Mouse (Mus musculus): ENCODE data around the gene Ttc13. TPM values are rescaled to one million over a fixed set of nuclear protein-coding genes. Genes with fewer than 3 reads are reported as not detected.

The Ttc13 gene
- total and polyA plus RNA-seq, 3 experiments: 9.2 to 35.5 (median 35.1) TPM

GRCm38 (mm10) chr8:124701023-124701422 is 20.8 kb downstream of the Ttc13 start:
- peaks cover 92% of the 10 kb centered on the region for H3K36me3 ChIP-seq (replicated peaks)
- no peaks in the 10 kb centered on the region for H3K27me3 ChIP-seq (ENCODE audit: insufficient read depth, low read length)
- ATAC-seq (ENCODE audit: extremely low read depth, insufficient number of reproducible peaks, low FRiP score, poor library complexity, severe bottlenecking): no peak

GRCm38 (mm10) chr8:124700271-124700670 is 21.5 kb downstream of the Ttc13 start:
- DNase-seq (ENCODE audit: low spot score) (no peak), ATAC-seq (ENCODE audit: extremely low read depth, insufficient number of reproducible peaks, low FRiP score, poor library complexity, severe bottlenecking) (no peak)
- Histone ChIP-seq H3K36me3 (replicated peaks) (peaks cover 92% of the 10 kb centered on the region), H3K4me3 (ENCODE audit: low read depth, low read length) (no peak overlapping the region), H3K27me3 (ENCODE audit: insufficient read depth, low read length) (no peaks in the 10 kb centered on the region), H3K9me3 (replicated peaks) (no peaks in the 10 kb centered on the region), H3K4me1 (ENCODE audit: insufficient read depth, low read depth, low read length) (no peaks in the 10 kb centered on the region)
- TF ChIP-seq POLR2AphosphoS5 (IDR thresholded peaks at IDR 0.05; ENCODE audit: insufficient replicate concordance, low read depth, low read length) (no peak), GATA1 (IDR thresholded peaks at IDR 0.05; ENCODE audit: borderline replicate concordance, low read length) (no peak), CTCF (IDR thresholded peaks at IDR 0.05; ENCODE audit: low read depth, low read length) (no peak)

More at GRCm38 (mm10) chr8:124701023-124701422, 20.8 kb downstream of the Ttc13 start:
- DNase-seq (ENCODE audit: low spot score): no peak
- H3K9me3 ChIP-seq (replicated peaks): no peaks in the 10 kb centered on the region
- no peak for TF ChIP-seq POLR2AphosphoS5 (IDR thresholded peaks at IDR 0.05; ENCODE audit: insufficient replicate concordance, low read depth, low read length)
- H3K4me3 ChIP-seq (ENCODE audit: low read depth, low read length): no peak overlapping the region
- no peaks in the 10 kb centered on the region for H3K4me1 ChIP-seq (ENCODE audit: insufficient read depth, low read depth, low read length)

DNA sequence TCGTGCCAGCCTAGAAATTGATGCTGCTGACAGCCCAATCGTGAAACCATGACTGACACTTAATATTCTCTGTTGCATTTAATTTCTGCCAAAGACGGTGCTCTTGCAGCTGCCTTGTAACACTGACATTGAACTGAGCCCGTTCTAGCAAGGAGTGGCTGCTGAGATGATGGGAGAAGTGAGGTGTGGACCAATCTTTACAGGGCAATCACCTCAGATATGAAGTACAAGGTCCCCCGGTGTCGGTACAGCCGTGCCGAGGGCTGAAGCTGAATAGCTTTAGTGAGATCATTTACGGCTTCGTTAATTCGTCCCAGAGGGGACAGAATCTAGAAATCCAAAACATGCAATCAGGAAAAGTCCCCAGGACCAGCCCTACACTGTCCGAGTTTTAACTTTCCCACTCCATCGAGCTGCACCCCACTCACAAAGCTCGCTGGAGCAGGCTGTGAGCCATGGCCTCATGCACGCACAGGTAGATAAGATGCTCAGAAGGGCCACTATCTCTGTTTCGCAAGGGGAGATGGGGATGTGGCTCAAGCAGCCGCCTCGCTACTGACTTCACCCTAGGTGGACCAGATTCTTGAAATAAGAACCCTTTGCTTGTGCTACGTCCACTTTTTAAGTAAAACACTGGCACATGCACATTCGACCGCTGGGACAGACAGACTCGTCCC is 26.2 kb downstream of the Ttc13 start:
- Histone ChIP-seq H3K9me3 (replicated peaks) (no peaks in the 10 kb centered on the region), H3K36me3 (replicated peaks) (peaks cover 94% of the 10 kb centered on the region), H3K4me3 (ENCODE audit: low read depth, low read length) (no peak overlapping the region), H3K4me1 (ENCODE audit: insufficient read depth, low read depth, low read length) (no peaks in the 10 kb centered on the region), H3K27me3 (ENCODE audit: insufficient read depth, low read length) (no peaks in the 10 kb centered on the region)
- no peak for ATAC-seq (ENCODE audit: extremely low read depth, insufficient number of reproducible peaks, low FRiP score, poor library complexity, severe bottlenecking)
- no peak for DNase-seq (ENCODE audit: low spot score)
- no peak for TF ChIP-seq TAL1 (conservative IDR thresholded peaks at IDR 0.05; ENCODE audit: low read depth, low read length)
- TF ChIP-seq GATA1 (IDR thresholded peaks at IDR 0.05; ENCODE audit: borderline replicate concordance, low read length): no peak
- no peak for TF ChIP-seq GATA2 (IDR thresholded peaks at IDR 0.05; ENCODE audit: borderline replicate concordance, low read depth, low read length)
- no peak for TF ChIP-seq POLR2AphosphoS5 (IDR thresholded peaks at IDR 0.05; ENCODE audit: insufficient replicate concordance, low read depth, low read length)
- no peak for TF ChIP-seq CTCF (IDR thresholded peaks at IDR 0.05; ENCODE audit: low read depth, low read length)

DNA sequence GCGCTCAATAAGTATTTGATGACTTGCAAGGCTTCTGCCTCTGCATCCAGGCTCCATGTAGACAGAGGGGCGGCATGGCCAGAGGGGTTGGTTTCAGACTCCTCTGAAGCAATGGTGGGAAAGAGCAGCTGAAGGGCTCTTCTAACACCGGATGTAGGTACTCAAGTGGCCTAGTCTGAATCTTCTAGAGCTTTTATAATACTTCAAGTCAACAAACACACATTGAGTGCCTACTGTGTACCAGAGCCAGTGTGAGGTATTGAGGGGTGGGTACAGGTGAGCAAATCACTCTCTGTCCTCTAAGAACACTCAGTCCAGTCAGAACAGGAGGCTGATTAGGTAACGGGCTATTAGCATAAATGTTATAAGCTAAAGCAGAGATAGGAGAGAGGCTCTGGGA is 30.1 kb downstream of the Ttc13 start:
- H3K27me3 ChIP-seq (ENCODE audit: insufficient read depth, low read length): no peaks in the 10 kb centered on the region
- no peak overlapping the region for H3K4me3 ChIP-seq (ENCODE audit: low read depth, low read length)
- no peak for DNase-seq (ENCODE audit: low spot score)
- no peaks in the 10 kb centered on the region for H3K9me3 ChIP-seq (replicated peaks)
- TF ChIP-seq GATA2 (IDR thresholded peaks at IDR 0.05; ENCODE audit: borderline replicate concordance, low read depth, low read length) (no peak), GATA1 (IDR thresholded peaks at IDR 0.05; ENCODE audit: borderline replicate concordance, low read length) (no peak), POLR2AphosphoS5 (IDR thresholded peaks at IDR 0.05; ENCODE audit: insufficient replicate concordance, low read depth, low read length) (no peak), CTCF (IDR thresholded peaks at IDR 0.05; ENCODE audit: low read depth, low read length) (no peak), TAL1 (conservative IDR thresholded peaks at IDR 0.05; ENCODE audit: low read depth, low read length) (no peak)
- H3K36me3 ChIP-seq (replicated peaks): peaks cover 84% of the 10 kb centered on the region
- no peak for ATAC-seq (ENCODE audit: extremely low read depth, insufficient number of reproducible peaks, low FRiP score, poor library complexity, severe bottlenecking)
- H3K4me1 ChIP-seq (ENCODE audit: insufficient read depth, low read depth, low read length): no peaks in the 10 kb centered on the region

- DNase-seq (ENCODE audit: low spot score) (no peak), ATAC-seq (ENCODE audit: extremely low read depth, insufficient number of reproducible peaks, low FRiP score, poor library complexity, severe bottlenecking) (no peak)
- no peak overlapping the region for H3K4me3 ChIP-seq (ENCODE audit: low read depth, low read length)
- no peaks in the 10 kb centered on the region for H3K4me1 ChIP-seq (ENCODE audit: insufficient read depth, low read depth, low read length)
- no peak for TF ChIP-seq TAL1 (conservative IDR thresholded peaks at IDR 0.05; ENCODE audit: low read depth, low read length)
- no peak for TF ChIP-seq CTCF (IDR thresholded peaks at IDR 0.05; ENCODE audit: low read depth, low read length)
- no peak for TF ChIP-seq GATA2 (IDR thresholded peaks at IDR 0.05; ENCODE audit: borderline replicate concordance, low read depth, low read length)
- TF ChIP-seq GATA1 (IDR thresholded peaks at IDR 0.05; ENCODE audit: borderline replicate concordance, low read length): no peak
- no peak for TF ChIP-seq POLR2AphosphoS5 (IDR thresholded peaks at IDR 0.05; ENCODE audit: insufficient replicate concordance, low read depth, low read length)
- H3K9me3 ChIP-seq (replicated peaks): no peaks in the 10 kb centered on the region
- no peaks in the 10 kb centered on the region for H3K27me3 ChIP-seq (ENCODE audit: insufficient read depth, low read length)
- peaks cover 83% of the 10 kb centered on the region for H3K36me3 ChIP-seq (replicated peaks)
These were observed 32.9 kb downstream of the Ttc13 start for GRCm38 (mm10) chr8:124688899-124689298.

- no peak for ATAC-seq (ENCODE audit: extremely low read depth, insufficient number of reproducible peaks, low FRiP score, poor library complexity, severe bottlenecking)
- Histone ChIP-seq H3K9me3 (replicated peaks) (no peaks in the 10 kb centered on the region), H3K4me3 (ENCODE audit: low read depth, low read length) (no peak overlapping the region), H3K27me3 (ENCODE audit: insufficient read depth, low read length) (no peaks in the 10 kb centered on the region), H3K4me1 (ENCODE audit: insufficient read depth, low read depth, low read length) (no peaks in the 10 kb centered on the region), H3K36me3 (replicated peaks) (peaks cover 90% of the 10 kb centered on the region)
- TF ChIP-seq GATA1 (IDR thresholded peaks at IDR 0.05; ENCODE audit: borderline replicate concordance, low read length) (no peak), CTCF (IDR thresholded peaks at IDR 0.05; ENCODE audit: low read depth, low read length) (no peak), TAL1 (conservative IDR thresholded peaks at IDR 0.05; ENCODE audit: low read depth, low read length) (no peak), GATA2 (IDR thresholded peaks at IDR 0.05; ENCODE audit: borderline replicate concordance, low read depth, low read length) (no peak), POLR2AphosphoS5 (IDR thresholded peaks at IDR 0.05; ENCODE audit: insufficient replicate concordance, low read depth, low read length) (no peak)
- no peak for DNase-seq (ENCODE audit: low spot score)
These were observed 39.6 kb downstream of the Ttc13 start for GRCm38 (mm10) chr8:124682218-124682617.
